Mouse (Mus musculus): ENCODE measurements around the gene Gm11011.

DNA sequence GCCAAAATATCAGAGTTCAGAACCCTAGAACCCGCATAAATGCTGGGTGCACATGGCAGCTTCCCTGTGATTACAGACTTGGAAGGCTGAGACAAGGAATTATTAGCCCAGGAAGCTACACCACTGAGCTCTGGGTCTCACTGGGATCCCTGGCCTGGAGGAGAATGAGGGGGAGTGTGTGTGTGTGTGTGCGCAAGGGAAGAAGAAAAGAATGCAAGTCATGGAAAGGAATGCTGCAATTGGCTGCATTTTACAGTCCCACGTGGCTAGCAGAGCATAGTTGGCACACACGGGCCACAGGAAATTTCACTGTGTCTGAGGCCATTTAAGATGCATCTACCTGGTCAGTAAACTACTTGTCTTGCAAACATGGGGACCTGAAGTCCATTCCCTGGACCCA is 48.6 kb downstream of the Gm11011 start:
- no peak for TF ChIP-seq POLR2A (IDR thresholded peaks at IDR 0.05; ENCODE audit: insufficient read depth, low read depth, low read length)
- no peak for TF ChIP-seq EP300 (IDR thresholded peaks at IDR 0.05; ENCODE audit: insufficient read depth, low read depth, low read length)
- TF ChIP-seq CTCF (IDR thresholded peaks at IDR 0.05), result no peak

All from heart, adult 2 months (tissue).